Mouse (Mus musculus): Measurements from ENCODE around the gene Slc22a13.

DNA sequence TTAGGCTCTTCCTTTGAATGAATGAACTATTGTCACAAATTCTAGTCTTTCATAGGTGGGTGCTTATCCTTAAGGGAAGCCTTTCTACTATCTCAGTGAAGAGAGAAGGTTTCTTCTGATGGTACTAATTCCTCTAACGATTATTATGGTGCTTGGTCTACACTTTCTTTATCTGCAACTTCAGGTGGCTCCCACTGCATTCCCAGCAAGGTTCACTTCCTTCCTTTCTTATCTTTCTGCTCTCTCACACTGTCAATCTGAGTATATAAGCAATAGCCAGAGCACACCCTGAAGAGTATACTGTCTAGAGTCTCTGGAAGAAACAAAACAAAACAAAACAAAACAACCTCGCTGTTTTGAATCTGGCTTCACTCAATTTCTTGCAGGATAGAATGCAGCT lies 10.8 kb upstream of the Slc22a13 start:
- TF ChIP-seq CTCF (IDR thresholded peaks at IDR 0.05; ENCODE audit: low read depth) (no peak), EP300 (optimal IDR thresholded peaks at IDR 0.05) (no peak)
